Mouse (Mus musculus) heart, adult 9 months (tissue): Measurements from ENCODE around the gene Haus7.

Experiments used
- DNase-seq, 2 experiments: peaks; one replicate each; pipeline ENCODE4 v3.0.0; 2022; ENCODE audit warnings: low spot score in 2 of 2

The Haus7 gene

GRCm38 (mm10) chrX:73458877-73459392, at the start of gene Haus7:
TSS of gene Haus7 (minus strand) at chrX:73459044.
- peak; percentile 92 to 96 for DNase-seq

- no peak for DNase-seq
Observed at GRCm38 (mm10) chrX:73506577-73506976, 47.7 kb upstream of the Haus7 start.

DNA sequence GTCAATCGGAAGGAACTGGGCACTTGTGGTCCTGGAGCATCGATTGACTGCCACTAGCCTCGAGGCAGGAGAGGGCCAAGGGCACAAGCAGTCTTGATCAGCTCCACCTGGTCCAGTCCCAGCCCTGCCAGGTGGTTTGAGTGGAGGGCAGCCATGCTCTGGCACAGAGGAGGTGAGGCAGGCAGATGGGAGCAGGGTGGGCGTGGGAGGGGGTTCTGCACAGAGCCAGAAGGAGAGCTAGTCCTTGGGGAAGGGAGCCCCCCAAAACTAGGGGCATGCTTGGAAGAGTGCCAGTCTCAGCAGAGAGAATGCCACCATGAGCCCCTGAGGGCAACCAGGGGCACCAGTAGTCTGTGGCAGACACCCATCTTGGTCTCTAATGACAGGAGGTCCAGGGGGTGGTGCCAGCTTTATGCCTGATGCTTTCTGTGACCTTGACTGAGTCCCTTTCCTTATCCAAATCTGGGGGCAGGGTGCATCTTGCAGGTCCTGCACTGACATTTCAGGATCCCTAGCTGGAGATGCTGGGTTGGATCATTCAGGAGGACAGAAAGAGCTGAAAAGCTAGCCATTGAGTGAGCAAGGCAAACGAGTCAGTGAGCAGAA, 46.4 kb upstream of the Haus7 start:
- DNase-seq, result no peak

DNA sequence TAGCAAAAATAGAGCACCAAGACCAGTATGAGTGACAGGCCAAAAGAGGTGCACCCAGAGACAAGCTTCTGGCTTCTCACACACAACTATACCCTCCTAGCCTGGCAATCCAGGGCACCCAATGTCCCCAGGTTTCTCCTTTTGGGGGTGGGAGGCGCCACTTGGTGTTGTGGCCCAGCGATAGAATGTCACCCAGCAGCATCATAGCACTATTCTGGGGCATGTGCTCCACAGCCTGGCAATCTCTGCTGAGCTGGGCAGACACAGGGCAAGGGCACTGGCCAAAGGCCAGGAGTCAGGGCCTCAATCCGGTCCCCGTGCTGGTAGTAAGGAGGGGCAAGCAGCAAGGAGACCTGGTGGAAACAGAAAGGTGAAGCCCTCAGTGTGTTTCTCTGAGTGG, 37.9 kb upstream of the Haus7 start:
- no peak for DNase-seq

DNA sequence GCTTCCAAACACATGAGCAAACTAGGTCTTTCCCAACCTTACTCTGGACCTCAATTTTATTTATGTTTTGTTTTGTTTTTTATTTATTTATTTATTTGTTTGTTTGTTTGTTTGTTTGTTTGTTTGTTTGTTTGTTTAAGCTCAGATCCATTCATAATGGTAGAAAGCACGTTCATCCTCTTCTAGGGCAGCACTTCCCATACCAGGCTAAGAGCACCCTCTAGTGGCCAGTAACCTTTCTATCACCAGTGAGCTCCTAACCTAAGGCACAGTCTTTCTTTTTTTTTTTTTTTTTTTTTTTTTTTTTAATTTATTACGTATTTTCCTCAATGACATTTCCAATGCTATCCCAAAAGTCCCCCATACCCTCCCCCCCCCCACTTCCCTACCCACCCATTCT, 34.7 kb upstream of the Haus7 start:
- DNase-seq, result peak in 1 of 2 experiments; percentile 58

- no peak for DNase-seq
Observed at GRCm38 (mm10) chrX:73490804-73491203, 32.0 kb upstream of the Haus7 start.

GRCm38 (mm10) chrX:73490186-73490585, 31.3 kb upstream of the Haus7 start:
- no peak for DNase-seq

DNA sequence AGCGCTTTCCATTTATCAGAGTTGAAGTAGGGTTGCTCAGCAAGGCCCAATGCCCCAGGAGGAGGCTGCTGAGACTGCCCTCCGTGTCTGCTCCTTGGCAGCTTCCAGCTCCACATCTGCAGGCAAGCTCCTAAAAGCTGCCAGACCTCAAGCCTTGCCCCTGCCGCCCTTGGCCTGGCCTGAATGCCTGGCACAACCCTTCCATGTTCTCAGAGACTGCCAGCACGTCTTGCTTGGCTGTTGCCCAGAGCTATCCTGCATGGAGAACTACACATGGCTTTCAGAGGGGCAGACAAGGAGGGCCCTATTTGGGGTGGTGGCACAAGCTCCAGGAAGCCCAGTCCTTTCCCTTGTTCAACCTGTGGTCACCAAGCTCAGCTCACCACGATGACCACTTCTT, 28.1 kb upstream of the Haus7 start:
- no peak for DNase-seq

DNA sequence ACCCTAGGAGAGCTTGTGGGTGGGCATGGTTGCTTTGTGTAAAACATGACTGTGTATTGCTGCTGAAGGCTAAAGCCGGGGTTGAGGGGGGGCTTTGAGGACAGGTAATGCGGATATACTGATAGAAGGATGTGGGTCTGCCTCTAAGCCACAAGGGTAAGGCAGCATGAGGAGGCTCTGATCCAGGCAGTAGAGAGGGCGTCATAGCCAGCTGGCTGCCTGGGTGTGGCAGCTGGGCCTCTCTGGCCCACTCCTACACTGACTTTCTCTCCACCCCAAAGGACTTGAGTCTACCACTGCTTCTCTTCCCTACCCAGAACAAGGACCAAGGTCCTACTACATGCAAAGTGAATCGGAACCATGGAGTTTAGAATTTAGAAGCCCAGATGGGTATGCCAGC, 26.0 kb upstream of the Haus7 start:
- DNase-seq, result no peak

- no peak for DNase-seq
Observed at GRCm38 (mm10) chrX:73484076-73484475, 25.2 kb upstream of the Haus7 start.

GRCm38 (mm10) chrX:73483484-73483810, 24.6 kb upstream of the Haus7 start, which contains the start of gene Bgn:
TSS of gene Bgn (plus strand) at chrX:73483602.
- DNase-seq, result no peak

DNA sequence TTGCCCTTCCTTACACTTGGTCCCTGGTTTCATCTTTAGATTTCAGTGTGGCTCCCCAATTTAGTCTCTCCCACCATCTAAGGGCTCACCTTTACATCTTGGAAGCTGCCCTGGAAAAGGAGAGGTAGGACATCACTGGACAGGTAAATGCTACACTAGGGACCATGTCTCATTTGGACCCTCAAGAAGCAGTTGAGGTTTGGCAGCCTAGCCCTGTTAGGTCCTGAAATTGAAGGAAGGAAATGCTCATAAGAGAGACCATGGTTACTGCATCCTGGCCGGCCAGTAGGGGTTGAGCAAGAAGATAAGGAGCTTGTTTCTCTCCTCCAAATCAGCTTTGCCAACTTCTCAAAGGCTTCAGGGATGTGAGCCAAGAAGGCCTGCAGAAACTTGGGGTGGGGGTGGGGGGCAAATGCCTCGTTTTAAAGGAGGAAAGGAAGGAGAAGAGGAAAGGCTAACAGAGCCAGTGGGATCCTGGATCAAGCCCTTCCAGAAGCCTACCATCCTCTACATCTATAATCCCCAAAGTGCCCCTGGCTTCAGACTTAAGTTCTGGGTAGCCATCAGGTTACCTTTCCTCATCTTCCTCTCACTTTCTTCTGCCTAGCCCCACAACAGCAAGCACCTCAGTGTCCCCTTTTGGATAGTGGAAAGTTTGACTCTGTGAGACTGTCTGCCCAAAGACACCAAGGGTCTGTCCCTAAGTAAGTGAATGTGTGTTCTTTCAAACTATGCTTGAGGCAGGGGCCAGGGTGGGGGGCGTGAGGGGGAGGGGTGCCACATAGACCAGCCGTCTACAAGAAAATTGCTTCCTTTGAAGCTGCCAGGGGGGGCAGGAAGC, 24.0 kb upstream of the Haus7 start:
- DNase-seq, result no peak

- peak in 1 of 2 experiments; percentile 46 for DNase-seq
Observed at GRCm38 (mm10) chrX:73480334-73480733, 21.5 kb upstream of the Haus7 start.

DNA sequence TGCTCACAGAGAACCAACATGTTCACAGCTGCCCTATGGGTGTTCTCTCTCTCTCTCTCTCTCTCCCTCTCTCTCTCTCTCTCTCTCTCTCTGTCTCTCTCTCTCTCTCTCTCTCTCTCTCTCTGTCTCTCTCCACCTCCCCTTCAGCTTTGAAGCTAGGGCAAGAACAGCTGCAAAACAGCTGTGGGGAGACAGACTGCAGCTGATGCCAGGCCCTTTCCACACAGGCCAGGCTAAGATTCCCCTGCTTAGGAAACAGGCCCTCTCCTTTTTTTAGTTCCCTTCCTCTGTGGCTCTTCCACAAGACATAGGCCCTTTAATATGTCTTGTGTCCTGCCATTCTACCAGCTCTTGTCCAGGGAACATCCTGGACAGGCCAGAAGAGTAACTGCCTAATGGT, 20.8 kb upstream of the Haus7 start:
- no peak for DNase-seq

DNA sequence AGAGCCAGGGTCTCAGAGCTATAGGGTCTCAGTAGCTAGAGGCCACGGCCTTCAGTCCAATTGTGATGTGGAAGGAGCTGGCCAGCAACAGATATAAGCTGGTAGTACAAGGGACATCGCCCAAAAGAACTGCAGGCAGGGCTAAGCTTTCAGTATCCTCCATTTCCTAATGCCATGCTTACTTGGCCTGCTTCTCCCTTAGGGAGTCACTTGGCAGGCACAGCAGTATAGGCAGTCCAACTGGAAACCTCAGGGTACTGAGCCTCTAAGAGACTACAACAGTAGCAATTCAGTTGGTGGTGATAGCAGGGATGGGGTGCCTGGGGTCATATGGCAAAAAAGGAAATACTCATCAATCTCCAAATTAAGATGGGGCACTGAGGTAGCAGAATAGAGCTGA, 18.7 kb upstream of the Haus7 start:
- no peak for DNase-seq

GRCm38 (mm10) chrX:73476621-73477020, 17.8 kb upstream of the Haus7 start:
- peak; percentile 82 for DNase-seq

GRCm38 (mm10) chrX:73475658-73476256, 16.9 kb upstream of the Haus7 start:
- DNase-seq, result no peak

DNA sequence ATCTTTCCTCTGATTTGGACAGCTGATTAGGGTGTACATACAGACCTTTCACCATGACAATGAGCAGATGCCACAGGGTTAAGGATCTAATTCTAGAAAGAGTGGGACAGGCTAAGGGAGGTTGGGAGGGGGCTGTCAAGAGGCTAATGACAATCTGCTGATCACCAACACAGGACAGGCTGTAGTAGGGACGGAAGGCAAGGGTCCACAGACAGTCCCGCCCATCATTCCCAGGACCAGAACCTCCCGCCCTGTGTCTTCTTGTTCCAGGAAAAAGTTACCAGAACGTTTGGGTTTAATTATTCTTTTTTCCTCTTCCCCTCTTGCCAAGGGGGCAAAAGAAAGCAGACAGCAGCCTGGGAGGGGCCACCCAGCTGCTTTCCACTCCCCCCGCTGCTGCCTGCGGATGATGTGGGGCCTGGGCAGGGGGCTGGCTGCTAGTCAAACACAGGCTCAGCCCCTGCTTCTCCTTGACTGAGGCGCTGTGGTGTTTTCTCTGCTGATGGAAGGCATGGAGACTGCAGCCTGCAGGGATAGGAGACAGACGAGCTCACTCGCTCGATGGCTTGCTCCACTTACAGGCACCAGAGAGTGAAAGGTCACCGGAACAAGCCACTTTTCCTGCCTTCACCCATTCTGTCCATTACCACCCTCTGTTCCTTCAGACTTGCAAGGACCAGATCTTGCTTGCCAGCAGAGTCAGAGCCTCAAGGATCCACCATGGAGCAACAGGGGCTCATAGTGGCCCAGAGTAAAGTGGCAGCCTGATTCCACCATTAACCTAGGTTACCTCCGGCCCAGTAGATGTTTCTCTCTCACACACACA, 15.7 kb upstream of the Haus7 start:
- no peak for DNase-seq

- DNase-seq, result no peak
Observed at GRCm38 (mm10) chrX:73471764-73472163, 12.9 kb upstream of the Haus7 start.

DNA sequence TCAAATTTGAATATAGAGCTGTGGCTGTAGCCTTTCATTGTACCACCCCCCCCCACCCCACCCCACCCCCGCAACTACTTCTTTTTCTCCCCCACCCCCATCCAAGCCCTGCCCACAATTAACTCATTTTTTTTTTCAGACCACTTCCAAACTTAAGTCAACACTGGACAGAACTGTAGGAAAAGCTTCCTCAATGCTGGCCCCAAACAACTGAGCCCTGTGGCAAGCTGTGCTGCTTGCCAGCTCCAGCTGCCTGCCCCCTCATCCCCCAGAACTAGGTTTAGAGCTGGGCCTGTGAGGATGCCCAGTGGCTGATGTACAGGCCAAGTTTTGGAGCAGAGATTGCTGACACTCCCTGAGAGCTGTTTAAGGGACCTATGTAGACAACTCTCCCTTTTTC, 9.9 kb upstream of the Haus7 start:
- no peak for DNase-seq

GRCm38 (mm10) chrX:73468330-73468729, 9.5 kb upstream of the Haus7 start:
- no peak for DNase-seq
